Mouse (Mus musculus): ENCODE measurements around the gene Golga7b. TPM values are rescaled to one million over a fixed set of nuclear protein-coding genes. Genes with fewer than 3 reads are reported as not detected.

Golga7b gene
- total RNA-seq (2021): 1 to 10 TPM; 2.3 to 3.4 TPM
- long read RNA-seq, experiment 1, partial matches to known transcripts: 0 of 1 reads
- long read RNA-seq, experiment 1, other reads (novel, unspliced or antisense): 0 of 1 reads
- long read RNA-seq, experiment 2, partial matches to known transcripts: 0 of 1 reads
- long read RNA-seq, experiment 2, other reads (novel, unspliced or antisense): 0 of 1 reads

GRCm38 (mm10) chr19:42247519-42247918 is at the start of gene Golga7b:
TSS of gene Golga7b (plus strand) at chr19:42247574.
- DNase-seq (ENCODE audit: low spot score in 2 of 2): no peak

DNA sequence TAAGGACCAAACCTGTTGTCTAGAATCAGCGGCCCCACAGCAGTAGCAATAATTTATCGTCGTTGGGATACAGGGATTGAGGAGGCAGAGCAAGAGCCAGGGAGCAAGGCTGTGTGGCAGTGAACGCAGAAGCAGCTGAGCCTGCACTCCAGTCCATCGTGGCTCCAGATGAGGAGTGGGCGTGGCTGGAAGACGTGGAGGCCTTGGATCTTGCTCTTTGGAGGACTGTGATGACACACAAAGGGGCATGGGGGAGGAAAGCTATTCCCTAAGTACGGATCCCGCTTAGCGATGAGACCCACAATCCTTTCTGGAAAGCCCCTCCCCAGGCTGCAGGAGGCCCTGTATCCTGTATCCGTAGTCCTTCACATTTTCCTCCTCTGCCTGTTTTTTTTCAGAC is 49.3 kb upstream of the Golga7b start:
- no peak for DNase-seq (ENCODE audit: low spot score in 2 of 2)

- DNase-seq (ENCODE audit: low spot score in 2 of 2): no peak
Measured at GRCm38 (mm10) chr19:42201696-42202381, 45.5 kb upstream of the Golga7b start, which contains the start of gene Sfrp5. TSS of gene Sfrp5 (minus strand) at chr19:42202252.

GRCm38 (mm10) chr19:42202467-42202866 is 44.9 kb upstream of the Golga7b start:
- DNase-seq (ENCODE audit: low spot score in 2 of 2): no peak

DNA sequence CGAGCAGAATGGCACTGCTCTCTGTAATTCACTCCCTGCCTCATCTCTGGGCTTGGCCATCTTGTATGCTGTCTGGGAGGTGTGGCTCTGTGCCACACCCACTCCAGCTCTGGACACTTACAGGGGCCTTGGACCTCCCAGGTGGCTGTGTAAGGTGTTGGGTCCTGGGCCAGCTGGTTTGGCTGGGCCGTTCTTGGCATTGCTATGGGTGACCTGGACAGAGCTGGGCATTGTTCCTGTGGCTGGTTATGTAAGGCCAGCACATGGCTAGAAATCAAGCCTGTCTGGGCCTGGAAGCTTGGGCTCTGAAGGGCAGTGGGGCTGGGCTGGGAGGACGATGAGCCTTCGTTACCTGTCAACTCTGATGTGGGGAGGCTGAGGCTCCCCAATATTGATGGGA is 43.1 kb upstream of the Golga7b start:
- DNase-seq (ENCODE audit: low spot score in 2 of 2): no peak

DNA sequence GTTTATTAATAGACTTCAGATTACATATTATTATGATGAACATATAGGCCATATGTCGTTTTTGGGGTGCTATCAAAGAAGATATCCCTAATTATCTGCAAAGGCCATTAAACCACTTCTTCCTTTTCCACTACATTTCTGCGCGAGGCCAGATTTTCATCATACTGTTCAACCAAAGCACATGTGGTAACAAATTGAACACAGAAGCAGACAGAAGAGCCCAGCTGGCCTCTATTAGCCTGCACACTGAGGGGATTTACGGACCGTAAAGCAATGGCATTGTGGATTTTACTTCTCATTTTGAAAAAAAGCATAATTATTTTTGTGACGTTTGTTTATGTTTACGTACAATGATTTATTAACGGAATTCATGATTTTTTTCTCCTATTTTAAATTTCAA is 42.2 kb upstream of the Golga7b start:
- DNase-seq (ENCODE audit: low spot score in 2 of 2): no peak

GRCm38 (mm10) chr19:42209485-42209884 is 37.9 kb upstream of the Golga7b start:
- no peak for DNase-seq (ENCODE audit: low spot score in 2 of 2)

GRCm38 (mm10) chr19:42209976-42210375 is 37.4 kb upstream of the Golga7b start:
- no peak for DNase-seq (ENCODE audit: low spot score in 2 of 2)

DNA sequence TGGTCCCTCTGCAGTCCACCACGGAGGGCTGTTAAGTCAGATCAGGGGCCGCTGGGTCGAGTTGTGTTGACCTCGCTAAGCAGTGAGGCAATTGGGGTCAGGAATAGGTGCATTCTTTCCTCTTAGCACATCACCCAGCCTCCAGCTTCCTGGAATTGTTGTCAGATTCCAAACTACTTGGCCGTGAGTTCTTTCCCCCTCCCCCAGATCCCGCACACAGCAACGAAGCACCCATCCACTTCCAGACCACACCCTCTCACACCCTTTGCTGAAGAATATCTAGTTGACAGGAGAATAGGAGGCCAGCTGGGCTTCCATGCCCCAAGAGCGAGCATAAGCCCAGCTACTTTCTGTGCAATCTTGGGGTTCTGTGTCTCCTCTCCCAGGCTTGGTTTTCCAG is 35.4 kb upstream of the Golga7b start:
- no peak for DNase-seq (ENCODE audit: low spot score in 2 of 2)

DNA sequence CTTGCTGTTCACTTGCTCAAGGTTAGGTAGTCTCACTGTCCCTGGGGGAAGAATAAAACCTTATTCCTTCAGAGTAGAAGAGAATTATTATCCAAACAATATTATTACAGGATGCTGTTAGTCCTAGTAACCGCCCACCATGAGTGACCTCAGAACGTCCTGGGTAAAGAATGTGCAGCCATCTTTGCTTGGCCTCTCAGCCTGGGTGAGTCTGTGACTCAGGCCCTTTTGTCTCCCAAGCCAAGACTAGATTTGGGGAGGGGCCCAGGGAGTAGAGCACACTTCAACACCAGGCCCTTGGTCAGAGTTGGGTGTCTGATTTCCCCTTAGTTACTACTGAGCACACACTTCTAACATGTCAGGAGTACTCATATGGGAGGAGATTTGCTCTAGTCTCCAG is 32.8 kb upstream of the Golga7b start:
- no peak for DNase-seq (ENCODE audit: low spot score in 2 of 2)

DNA sequence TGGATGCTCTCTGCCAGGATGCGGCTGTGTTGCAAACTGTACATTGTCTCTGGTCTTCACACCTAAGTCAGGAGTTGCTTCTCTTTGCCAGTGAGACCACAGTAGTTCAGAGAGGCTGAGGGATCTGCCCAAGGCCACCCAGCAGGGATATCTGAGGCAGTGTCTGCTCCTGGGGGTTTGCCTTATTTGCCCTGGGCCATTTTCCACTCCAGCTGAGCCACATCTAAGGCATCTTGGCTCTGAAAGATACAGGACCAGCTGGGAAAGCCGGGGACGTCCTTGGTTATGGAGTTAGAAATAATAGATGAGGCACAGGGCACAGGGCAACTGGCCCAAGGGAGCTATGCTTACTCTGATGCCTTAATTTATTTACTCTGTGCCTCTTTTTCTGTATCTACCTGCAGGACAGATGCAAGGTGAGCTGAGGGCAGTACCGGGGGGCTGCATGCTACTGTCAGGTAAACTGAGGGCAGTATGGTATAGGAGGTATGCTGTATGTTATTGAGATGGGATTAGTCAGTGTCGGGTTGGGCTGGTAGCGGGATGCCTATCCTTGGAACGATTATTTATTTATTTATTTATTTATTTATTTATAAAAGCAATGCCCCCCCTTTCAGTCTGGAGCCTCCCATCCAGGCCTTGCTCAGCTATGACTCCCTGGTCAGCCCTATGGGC is 30.5 kb upstream of the Golga7b start:
- DNase-seq (ENCODE audit: low spot score in 2 of 2): no peak

GRCm38 (mm10) chr19:42217374-42217763 is 30.0 kb upstream of the Golga7b start:
- peak in 1 of 2 experiments; percentile 31 for DNase-seq (ENCODE audit: low spot score in 2 of 2)

- DNase-seq (ENCODE audit: low spot score in 2 of 2): no peak
Measured at GRCm38 (mm10) chr19:42226451-42226850, 20.9 kb upstream of the Golga7b start.

DNA sequence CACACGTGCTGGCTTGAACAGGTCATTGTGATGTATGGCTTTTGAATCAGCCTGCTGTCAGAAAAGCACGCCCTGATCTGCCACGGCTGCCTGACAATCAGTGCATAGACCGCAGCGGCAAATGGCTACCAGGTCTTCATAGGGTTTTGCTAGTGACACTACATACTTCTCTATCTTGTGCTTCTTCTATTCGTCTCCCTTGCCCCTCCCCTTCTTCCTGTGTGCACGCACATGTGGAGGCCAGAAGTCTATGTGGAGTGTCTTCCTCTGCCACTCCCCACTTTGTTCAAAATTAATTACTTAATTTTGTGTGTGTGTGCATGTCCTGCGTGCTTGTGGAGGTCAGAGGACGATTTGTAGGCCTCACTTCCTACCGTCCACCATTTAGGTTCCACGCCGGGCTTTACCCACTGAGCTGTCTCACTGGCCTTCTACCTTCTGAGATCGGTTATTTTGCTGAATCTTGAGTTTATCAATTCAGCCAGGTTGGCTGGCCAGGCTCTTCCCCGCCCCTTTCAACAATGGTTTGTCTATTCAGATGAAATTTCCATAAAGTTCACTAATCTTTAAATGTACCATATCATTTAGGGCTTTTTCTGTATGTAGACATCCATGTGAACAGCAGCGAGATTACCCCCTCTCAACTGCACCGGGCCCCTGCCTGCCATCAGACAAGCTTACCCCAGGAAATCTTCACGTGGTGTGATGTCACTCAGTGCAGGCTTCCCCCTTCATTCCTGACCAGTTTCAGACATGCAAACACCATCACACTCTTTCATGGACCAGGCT is 17.7 kb upstream of the Golga7b start:
- no peak for DNase-seq (ENCODE audit: low spot score in 2 of 2)

- DNase-seq (ENCODE audit: low spot score in 2 of 2): no peak
Measured at GRCm38 (mm10) chr19:42230288-42230568, 17.1 kb upstream of the Golga7b start.

DNA sequence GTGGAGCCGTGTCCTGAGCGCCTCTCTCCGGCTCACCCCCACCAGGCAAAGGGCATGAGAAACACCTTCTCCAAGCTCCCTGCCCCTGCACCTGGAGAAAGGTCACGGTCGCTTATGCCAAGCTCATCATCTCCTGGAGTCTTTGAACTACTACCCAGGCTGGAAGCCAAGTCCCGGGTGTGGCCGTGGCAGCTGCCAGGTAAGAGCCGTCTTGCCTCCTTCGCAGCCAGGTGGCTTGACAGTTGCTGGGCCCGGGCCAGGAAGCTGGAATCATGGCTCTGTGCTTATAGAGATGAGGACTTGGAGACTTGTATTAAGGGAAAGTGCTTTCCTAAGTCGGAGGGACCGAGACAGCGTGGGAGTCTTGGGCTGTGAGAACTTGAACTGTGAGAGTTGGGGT is 16.4 kb upstream of the Golga7b start:
- no peak for DNase-seq (ENCODE audit: low spot score in 2 of 2)

GRCm38 (mm10) chr19:42237602-42238340 is 9.6 kb upstream of the Golga7b start:
- DNase-seq (ENCODE audit: low spot score in 2 of 2): no peak

- no peak for DNase-seq (ENCODE audit: low spot score in 2 of 2)
Measured at GRCm38 (mm10) chr19:42238341-42238715, 9.0 kb upstream of the Golga7b start.

DNA sequence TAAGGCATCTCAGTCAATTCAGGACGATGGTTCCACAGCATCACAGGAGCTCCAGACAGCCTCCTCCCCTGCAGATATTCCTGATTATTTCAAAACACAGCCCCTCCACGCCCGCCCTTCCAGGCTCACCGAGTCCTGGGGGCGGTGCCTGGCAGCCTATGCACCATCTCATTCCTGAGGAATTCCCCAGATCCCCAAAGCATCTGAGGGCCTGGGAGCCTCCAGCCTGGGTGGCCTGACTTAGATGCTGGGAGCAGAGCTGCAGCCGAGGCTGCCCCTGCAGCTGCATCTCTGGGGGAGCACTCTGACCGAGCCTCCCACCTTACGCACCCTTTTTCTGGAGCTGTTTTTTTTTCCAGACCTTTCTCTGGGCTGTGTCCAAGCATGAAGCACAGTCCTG is 6.5 kb upstream of the Golga7b start:
- no peak for DNase-seq (ENCODE audit: low spot score in 2 of 2)

GRCm38 (mm10) chr19:42243401-42243800 is 4.0 kb upstream of the Golga7b start:
- no peak for DNase-seq (ENCODE audit: low spot score in 2 of 2)

DNA sequence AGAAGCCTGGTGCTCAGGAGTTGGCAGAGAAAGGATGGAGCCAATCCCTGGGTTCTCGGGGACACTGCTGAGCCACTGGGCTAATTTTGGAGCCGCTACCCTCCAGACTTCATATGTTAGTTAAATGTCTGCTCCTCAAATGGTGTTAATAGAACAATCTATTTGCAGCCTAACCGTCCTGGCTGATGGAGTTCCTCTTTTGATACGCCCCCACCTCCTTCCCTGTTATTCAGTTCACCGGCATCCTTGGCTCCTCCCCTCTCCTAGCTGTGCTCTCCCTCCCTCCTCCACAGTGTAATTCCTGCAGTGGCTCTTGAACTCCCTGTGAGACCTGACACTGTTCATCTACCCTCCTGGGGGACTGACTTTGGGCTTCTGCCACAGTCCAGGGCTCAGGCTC is 748 bp upstream of the Golga7b start:
- no peak for DNase-seq (ENCODE audit: low spot score in 2 of 2)

Data from adrenal gland, postnatal 4 days (tissue).